Mouse (Mus musculus) left cerebral cortex, postnatal 36 days (tissue): ENCODE results near the gene Spata2l. TPM values are rescaled to one million over a fixed set of nuclear protein-coding genes. Genes with fewer than 3 reads are reported as not detected.
A peak's percentile ranks its signal among the peaks of the same experiment; 100 is the strongest.
"Not testable (repeated sequence)": the region's sequence is repeated elsewhere in the genome, so short reads cannot be mapped to it uniquely, and the experiment has no call there.

ENCODE experiments used
- DNase-seq, 2 experiments: peaks; one replicate each; pipeline ENCODE4 v3.0.0; 2021 to 2022; ENCODE audit warnings: low spot score in 2 of 2, mixed read lengths in 1 of 2
- intact Hi-C: fragments of 180-260 bp; cut with DNase I; formaldehyde crosslinking; loops from one replicate; pipeline ENCODE4 v1.15.1; 2025
- total RNA-seq, 2 experiments: library from RNA; stranded (reverse); gene quantifications; 2 replicates each; pipeline ENCODE4 v1.2.3; 2021

The Spata2l gene
- total RNA-seq, 2 experiments from 2014 or later: 86.7 to 88.8 TPM

GRCm38 (mm10) chr8:123212321-123213117 lies 23.5 kb downstream of the Spata2l start, which contains the start of the genes Chmp1a and Spata33:
Chmp1a (minus strand) TSS chr8:123212763.
Spata33 (plus strand) TSS chr8:123212832.
- intact Hi-C loops: loop anchor here (10.0 kb wide), 1 partner anchor 318 kb away; no protein-coding TSS in a partner anchor
- DNase-seq: peak; percentile 85 to 87

DNA sequence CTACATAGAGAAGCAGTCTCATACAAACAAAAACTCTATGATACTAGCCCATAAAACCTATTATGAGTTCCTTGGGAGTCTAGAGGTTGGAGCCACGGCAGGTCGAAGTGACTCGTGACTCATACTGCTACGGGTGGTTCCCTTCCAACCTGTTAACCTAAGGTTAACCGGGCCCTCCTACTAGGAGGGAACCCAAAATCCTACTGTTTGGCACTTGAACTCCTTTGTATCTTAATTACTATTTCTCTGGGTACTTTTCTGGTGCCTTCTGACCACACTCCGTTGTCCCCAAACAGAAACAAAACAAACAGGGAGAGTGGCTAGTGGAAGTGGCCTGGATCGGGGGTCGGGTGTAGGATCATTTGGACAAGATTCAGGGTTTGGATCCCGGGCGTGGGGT lies 24.2 kb downstream of the Spata2l start:
- intact Hi-C loops: loop anchor here (10.0 kb wide), 1 partner anchor 317 kb away; no protein-coding TSS in a partner anchor
- no peak for DNase-seq

DNA sequence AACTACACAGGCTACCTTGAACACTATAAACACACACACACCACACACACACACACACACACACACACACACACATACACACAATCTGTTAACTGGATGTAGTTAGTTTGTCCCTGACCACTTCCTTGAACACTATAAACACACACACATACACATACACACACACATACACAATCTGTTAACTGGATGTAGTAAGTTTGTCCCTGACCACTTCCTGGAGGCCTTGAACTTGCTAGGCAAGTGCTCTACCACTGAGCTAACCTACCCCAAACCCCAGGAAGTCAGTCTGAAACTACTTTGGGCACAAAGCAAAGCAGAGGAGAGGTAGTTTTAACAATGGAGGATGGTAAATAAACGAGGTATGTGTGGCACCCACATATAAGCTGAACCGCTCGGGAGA lies 32.5 kb downstream of the Spata2l start:
- no peak for DNase-seq
- intact Hi-C loops: loop anchor here (2.0 kb wide), 1 partner anchor 97 kb away; no protein-coding TSS in a partner anchor

- DNase-seq: peak in 1 of 2 experiments; percentile 68
- intact Hi-C loops: loop anchor here (2.0 kb wide), 1 partner anchor 95 kb away; no protein-coding TSS in a partner anchor
Observed at GRCm38 (mm10) chr8:123202288-123202687, 33.7 kb downstream of the Spata2l start.

- DNase-seq: no peak
- intact Hi-C loops: loop anchor here (10.0 kb wide), 1 partner anchor 365 kb away; no protein-coding TSS in a partner anchor
Observed at GRCm38 (mm10) chr8:123199864-123200263, 36.2 kb downstream of the Spata2l start.

DNA sequence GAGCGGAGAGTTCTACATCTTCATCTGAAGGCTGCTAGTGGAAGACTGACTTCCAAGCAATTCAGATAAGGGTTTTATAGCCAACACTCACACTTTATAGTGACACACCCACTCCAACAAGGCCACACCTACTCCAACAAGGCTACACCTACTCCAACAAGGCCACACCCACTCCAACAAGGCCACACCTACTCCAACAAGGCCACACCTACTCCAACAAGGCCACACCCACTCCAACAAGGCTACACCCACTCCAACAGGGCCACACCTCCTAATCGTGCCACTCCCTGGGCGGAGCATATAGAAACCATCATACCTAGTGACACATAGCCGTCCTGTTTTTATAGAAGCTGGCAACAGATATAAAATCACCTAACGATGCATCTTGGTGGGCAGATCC lies 39.0 kb downstream of the Spata2l start:
- intact Hi-C loops: loop anchor here (10.0 kb wide), 1 partner anchor 362 kb away; no protein-coding TSS in a partner anchor
- not testable (repeated sequence) for DNase-seq

DNA sequence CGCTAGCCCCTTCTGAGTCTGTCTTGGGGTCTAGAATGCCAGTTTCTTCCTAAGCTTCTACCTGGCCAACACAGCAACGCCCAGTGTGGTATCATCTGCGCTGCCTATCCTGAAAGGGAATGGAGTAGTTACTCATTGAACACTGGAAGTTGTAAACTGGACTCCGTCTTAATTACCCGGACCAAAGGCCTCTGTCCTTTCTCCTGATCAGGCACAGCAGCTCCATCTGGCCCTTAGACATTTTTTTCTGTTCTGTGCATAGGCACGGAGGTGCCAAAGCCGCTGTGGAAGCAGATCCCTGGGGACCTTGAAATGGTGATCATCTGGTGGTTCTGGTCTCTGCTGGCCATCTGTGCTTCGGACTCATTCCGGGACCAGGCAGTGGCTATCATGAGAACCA lies 42.3 kb downstream of the Spata2l start:
- DNase-seq: no peak
- intact Hi-C loops: loop anchor here (5.0 to 10.0 kb wide), 2 partner anchors 81 to 359 kb away; no protein-coding TSS in a partner anchor

- intact Hi-C loops: loop anchor here (5.0 to 10.0 kb wide), 2 partner anchors 80 to 357 kb away; no protein-coding TSS in a partner anchor
Observed at GRCm38 (mm10) chr8:123191908-123192307, 44.1 kb downstream of the Spata2l start.

DNA sequence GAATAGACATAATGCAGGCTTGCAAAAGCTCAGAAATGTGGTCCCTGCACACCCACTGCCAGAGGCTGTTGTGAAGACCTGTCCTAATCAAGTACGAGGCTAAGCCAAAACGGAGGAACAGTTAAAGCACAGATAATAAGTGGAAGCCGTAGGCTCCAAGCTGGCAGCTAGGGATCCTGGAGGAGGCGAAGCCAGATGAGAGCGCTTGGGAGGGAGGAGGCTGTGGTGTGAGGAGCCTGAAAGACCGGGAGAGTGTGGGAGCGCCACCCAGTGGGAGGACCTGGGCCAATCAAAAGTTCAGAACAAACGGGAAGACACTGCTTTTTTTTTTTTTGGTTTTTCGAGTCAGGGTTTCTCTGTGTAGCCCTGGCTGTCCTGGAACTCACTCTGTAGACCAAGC lies 45.4 kb downstream of the Spata2l start:
- DNase-seq: peak; percentile 73 to 75
- intact Hi-C loops: loop anchor here (5.0 to 10.0 kb wide), 2 partner anchors 78 to 356 kb away; no protein-coding TSS in a partner anchor

More at GRCm38 (mm10) chr8:123191908-123192307, 44.1 kb downstream of the Spata2l start:
- DNase-seq: no peak

DNA sequence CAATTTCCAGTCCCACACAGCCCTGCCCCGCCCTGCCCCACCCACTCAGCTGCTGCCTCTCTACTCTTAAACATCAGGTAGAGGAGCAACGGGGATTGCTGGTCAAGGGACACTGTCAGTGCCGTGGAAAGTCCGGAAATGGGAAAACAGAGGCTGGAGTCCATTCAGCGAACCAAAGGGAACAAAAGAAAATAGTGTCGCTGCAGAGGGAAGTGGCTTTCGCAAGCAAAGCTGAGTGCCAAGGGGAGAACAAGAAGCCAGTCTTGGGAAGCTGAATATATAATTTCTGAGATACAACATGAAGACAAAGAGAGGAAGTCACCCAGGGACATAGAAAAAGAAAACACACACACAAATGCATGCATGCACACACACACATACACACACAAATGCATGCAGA lies 47.2 kb downstream of the Spata2l start:
- intact Hi-C loops: loop anchor here (5.0 kb wide), 1 partner anchor 37 kb away; no protein-coding TSS in a partner anchor
- no peak for DNase-seq

- intact Hi-C loops: loop anchor here (5.0 kb wide), 1 partner anchor 36 kb away; no protein-coding TSS in a partner anchor
- DNase-seq: no peak
Observed at GRCm38 (mm10) chr8:123188006-123188405, 48.0 kb downstream of the Spata2l start.

- intact Hi-C loops: loop anchor here (5.0 kb wide), 1 partner anchor 33 kb away; no protein-coding TSS in a partner anchor
- no peak for DNase-seq
Observed at GRCm38 (mm10) chr8:123185566-123186409, 50.2 kb downstream of the Spata2l start, which contains the start of gene Dpep1. Dpep1 (plus strand) TSS chr8:123186242.

DNA sequence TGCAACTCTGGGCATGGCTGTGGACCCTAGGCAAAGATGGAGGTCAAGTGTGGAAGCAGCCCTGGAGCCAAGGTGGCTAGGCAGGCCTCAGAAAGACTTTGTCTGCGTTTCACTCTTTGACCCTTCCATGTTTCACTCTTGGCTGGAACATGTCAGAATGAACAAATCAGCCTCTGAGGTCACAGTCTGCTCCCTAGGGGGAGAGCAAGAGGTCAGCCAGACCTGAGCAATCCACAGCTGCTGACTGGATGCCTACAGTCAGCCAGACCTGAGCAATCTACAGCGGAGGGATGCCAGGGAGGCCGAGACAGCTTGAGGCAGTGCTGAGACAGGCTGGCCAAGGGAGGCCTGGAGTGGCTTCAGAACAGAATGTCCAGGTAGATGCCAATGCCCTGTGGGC lies 54.6 kb downstream of the Spata2l start:
- no peak for DNase-seq
- intact Hi-C loops: no loop called here

Other genes with a start within 250 kb of the Spata2l start
- 100 to 1,000 TPM; 145 to 177 TPM for gene Ankrd11, start 194.0 kb downstream of the Spata2l start, total RNA-seq
- 10 to 100 TPM; 58.2 to 62.2 TPM for gene Spg7, start 173.3 kb downstream of the Spata2l start, total RNA-seq
- gene Rpl13, start 133.9 kb downstream of the Spata2l start, total RNA-seq: 100 to 1,000 TPM; 350 to 427 TPM
- 10 to 100 TPM; 42.7 to 75.2 TPM for gene Cpne7, start 118.9 kb downstream of the Spata2l start, total RNA-seq
- gene Sult5a1, start 77.9 kb downstream of the Spata2l start, total RNA-seq: not detected
- gene Dpep1, start 50.0 kb downstream of the Spata2l start, total RNA-seq: not detected
- 100 to 1,000 TPM in 1 of 2 experiments, 10 to 100 TPM in 1; 95.8 to 113 TPM for gene Chmp1a, start 23.5 kb downstream of the Spata2l start, total RNA-seq
- 1 to 10 TPM; 6.4 to 7.5 TPM for gene Spata33, start 23.4 kb downstream of the Spata2l start, total RNA-seq
- gene Cdk10, start 11.4 kb downstream of the Spata2l start, total RNA-seq: 100 to 1,000 TPM in 1 of 2 experiments, 10 to 100 TPM in 1; 76.8 to 101 TPM
- 10 to 100 TPM; 19.2 to 24.8 TPM for gene Zfp276, start 18.0 kb upstream of the Spata2l start, total RNA-seq
- gene Vps9d1, start 18.1 kb upstream of the Spata2l start, total RNA-seq: 10 to 100 TPM; 56.1 to 67.6 TPM
- 1 to 10 TPM; 2.7 TPM for gene Fanca, start 82.3 kb upstream of the Spata2l start, total RNA-seq
- gene Spire2, start 96.5 kb upstream of the Spata2l start, total RNA-seq: 10 to 100 TPM; 14.8 to 18.2 TPM
- 100 to 1,000 TPM; 543 to 593 TPM for gene Tcf25, start 137.5 kb upstream of the Spata2l start, total RNA-seq
- under 1 TPM in 1 of 2 experiments, not detected in 1; 0.14 TPM for gene Mc1r, start 170.9 kb upstream of the Spata2l start, total RNA-seq
- gene Tubb3, start 175.2 kb upstream of the Spata2l start, total RNA-seq: 100 to 1,000 TPM; 399 to 458 TPM
- 10 to 100 TPM; 62.0 to 64.3 TPM for gene Def8, start 187.3 kb upstream of the Spata2l start, total RNA-seq
- 10 to 100 TPM; 29.5 to 40.5 TPM for gene Afg3l1, start 241.7 kb upstream of the Spata2l start, total RNA-seq